Mouse (Mus musculus) layer of hippocampus, adult 18-20 months (tissue): ENCODE measurements at regions not wholly inside any gene's neighbourhood (a gene's known extent, or its start where the extent isn't known, plus 50 kb on each side); places are given as distances from the start of the nearest gene placed in this dataset.
A peak's percentile ranks its signal among the peaks of the same experiment; 100 is the strongest.
"Not testable (repeated sequence)": the region's sequence is repeated elsewhere in the genome, so short reads cannot be mapped to it uniquely, and the experiment has no call there.

Experiments
- DNase-seq, 2 experiments: peaks; one replicate each; pipeline ENCODE4 v3.0.0; 2022; ENCODE audit warnings: low spot score in 2 of 2

GRCm38 (mm10) chr10:25702146-25702545 lies 166.1 kb upstream of the Smlr1 start:
- peak in 1 of 2 experiments; percentile 6 for DNase-seq

GRCm38 (mm10) chr10:25695798-25696197 lies 159.7 kb upstream of the Smlr1 start:
- no peak for DNase-seq

- peak; percentile 28 to 85 for DNase-seq
Observed at GRCm38 (mm10) chr10:25681243-25681642, 145.2 kb upstream of the Smlr1 start.

- DNase-seq, result peak; percentile 54 to 73
Observed at GRCm38 (mm10) chr10:25677889-25678288, 141.8 kb upstream of the Smlr1 start.

GRCm38 (mm10) chr10:25675368-25675767 lies 139.3 kb upstream of the Smlr1 start:
- no peak for DNase-seq

- DNase-seq, result no peak
Observed at GRCm38 (mm10) chr10:25670061-25670460, 134.0 kb upstream of the Smlr1 start.

- DNase-seq, result peak in 1 of 2 experiments; percentile 29
Observed at GRCm38 (mm10) chr10:25652742-25653563, 116.9 kb upstream of the Smlr1 start.

GRCm38 (mm10) chr10:25647740-25648139 lies 111.7 kb upstream of the Smlr1 start:
- no peak for DNase-seq

GRCm38 (mm10) chr10:25643518-25643993 lies 107.5 kb upstream of the Smlr1 start:
- DNase-seq, result peak in 1 of 2 experiments; percentile 18

GRCm38 (mm10) chr10:25642079-25642696 lies 106.1 kb upstream of the Smlr1 start:
- no peak for DNase-seq

- DNase-seq, result peak; percentile 42 to 70
Observed at GRCm38 (mm10) chr10:25633058-25633614, 97.1 kb upstream of the Smlr1 start.

GRCm38 (mm10) chr10:25632306-25632705 lies 96.2 kb upstream of the Smlr1 start:
- DNase-seq, result no peak

GRCm38 (mm10) chr10:25622585-25622984 lies 86.5 kb upstream of the Smlr1 start:
- DNase-seq, result no peak

- DNase-seq, result not testable (repeated sequence)
Observed at GRCm38 (mm10) chr10:25621747-25622134, 85.7 kb upstream of the Smlr1 start.

- DNase-seq, result peak in 1 of 2 experiments; percentile 24
Observed at GRCm38 (mm10) chr10:25620939-25621746, 85.1 kb upstream of the Smlr1 start.

- no peak for DNase-seq
Observed at GRCm38 (mm10) chr10:25619702-25620101, 83.6 kb upstream of the Smlr1 start.

- no peak for DNase-seq
Observed at GRCm38 (mm10) chr10:25601471-25601870, 65.4 kb upstream of the Smlr1 start.

- no peak for DNase-seq
Observed at GRCm38 (mm10) chr10:25589316-25589645, 53.2 kb upstream of the Smlr1 start.

- DNase-seq, result no peak
Observed at GRCm38 (mm10) chr10:25588611-25589315, 52.7 kb upstream of the Smlr1 start.
